Mouse (Mus musculus) spleen, adult 2 months (tissue): ENCODE measurements around the gene Sf1. TPM values are rescaled to one million over a fixed set of nuclear protein-coding genes. Genes with fewer than 3 reads are reported as not detected.

Source experiments
- DNase-seq, 2 experiments: peaks; one replicate each; pipeline versions ENCODE4 v3.0.0 to v3.0.0-alpha.2; 2012 to 2021; ENCODE audit warnings: low spot score in 2 of 2, low read depth in 1 of 2
- H3K27ac ChIP-seq: fragments of 200-500 bp; 2 replicates; pipeline ENCODE4 v1.5.1; 2012; ENCODE audit warnings: low read length, inconsistent platforms; ENCODE audit not compliant: insufficient read depth
- H3K27me3 ChIP-seq: fragments of 200-500 bp; 2 replicates; pipeline ENCODE4 v1.6.1; 2012; ENCODE audit warnings: mild to moderate bottlenecking, moderate library complexity, low read length, inconsistent platforms; ENCODE audit not compliant: control insufficient read depth, insufficient read depth
- H3K36me3 ChIP-seq: fragments of 200-500 bp; 2 replicates; pipeline ENCODE4 v1.6.1; 2012; ENCODE audit warnings: mild to moderate bottlenecking, low read length, inconsistent platforms; ENCODE audit not compliant: control insufficient read depth, insufficient read depth
- H3K4me1 ChIP-seq: fragments of 200-500 bp; 2 replicates; pipeline ENCODE4 v1.6.1; 2011; ENCODE audit warnings: inconsistent platforms; ENCODE audit not compliant: control insufficient read depth, insufficient read depth, insufficient read length
- H3K4me3 ChIP-seq: fragments of 200-500 bp; 2 replicates; pipeline ENCODE4 v1.5.1; 2011; ENCODE audit warnings: mild to moderate bottlenecking, inconsistent platforms; ENCODE audit not compliant: insufficient read depth, insufficient read length; ENCODE audit errors: extremely low read depth
- CTCF ChIP-seq: fragments of 200-500 bp; IDR thresholded peaks from 2 replicates; pipeline ENCODE4 v1.5.1; 2011; ENCODE audit warnings: mild to moderate bottlenecking, inconsistent platforms; ENCODE audit not compliant: insufficient read depth, insufficient read length, insufficient replicate concordance; ENCODE audit errors: extremely low read depth
- POLR2A ChIP-seq: fragments of 200-500 bp; IDR thresholded peaks from 2 replicates; pipeline ENCODE4 v1.6.1; 2011; ENCODE audit warnings: low read depth, low read length, inconsistent platforms
- WGBS: fragments of 180-500 bp; shearing (Covaris S2); methylation state at CpG from one replicate; pipeline ENCODE4 v1.1.7; 2018; 5-methylcytosine and 5-hydroxymethylcytosine counted together
- polyA plus RNA-seq: library from polyadenylated mRNA; depleted of rRNA; stranded (reverse); fragments of >200 nt; gene quantifications from 2 replicates; pipeline ENCODE4 v1.2.3, GENCODE M21; 2012

The Sf1 gene
- polyA plus RNA-seq, 1 experiment: 177 TPM

DNA sequence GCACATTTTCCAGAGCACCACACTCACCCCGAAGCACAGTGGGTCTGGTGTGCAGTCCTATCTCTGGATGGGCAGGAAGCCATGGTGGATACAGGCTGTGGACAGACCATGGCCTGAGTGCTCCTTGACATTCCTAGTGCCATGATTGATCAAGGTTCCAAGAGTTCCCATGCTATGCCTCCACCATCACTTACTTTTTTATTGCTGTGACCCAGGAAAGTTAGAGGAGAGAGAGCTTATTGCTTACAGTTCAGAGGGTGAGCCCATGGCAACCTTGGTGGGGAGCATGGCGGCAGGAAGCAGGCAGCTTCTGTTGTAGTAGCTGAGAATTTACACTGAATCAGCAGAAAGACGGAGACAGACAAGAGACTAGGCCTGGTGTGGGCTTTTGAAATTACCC is 2.2 kb upstream of the Sf1 start:
- 94% methylated on average over 3 of the region's 3 CpGs for WGBS

DNA sequence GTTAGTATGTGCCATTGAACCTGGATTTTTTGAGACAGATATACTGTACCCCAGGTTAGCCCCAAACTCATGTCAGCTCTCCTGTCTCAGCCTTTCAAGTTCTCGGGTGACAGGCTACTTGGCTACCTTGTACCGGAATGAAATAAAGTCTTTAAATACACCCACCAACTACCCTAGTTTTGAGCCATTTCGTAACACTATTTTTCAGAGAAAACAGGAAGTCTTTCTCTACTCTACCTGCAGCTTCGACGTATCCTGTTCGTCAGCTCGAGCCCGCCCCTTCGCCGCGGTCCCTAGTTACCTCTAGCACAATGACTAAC is 439 bp upstream of the Sf1 start:
- WGBS: under 1% methylated on average over 11 of the region's 11 CpGs

More for the DNA sequence above, 2.2 kb upstream of the Sf1 start:
- no peak for DNase-seq
- Histone ChIP-seq H3K27me3 (no peaks in the 10 kb centered on the region), H3K27ac (no peak overlapping the region), H3K36me3 (peaks cover 10% of the 10 kb centered on the region), H3K4me3 (no peak overlapping the region), H3K4me1 (0 out of 2 replicates have a peak, but pooled peaks cover under 1% of the 10 kb centered on the region)
- no peak for TF ChIP-seq POLR2A
- no peak for TF ChIP-seq CTCF

GRCm38 (mm10) chr19:6364317-6364725 is 831 bp downstream of the Sf1 start:
- peak overlapping the region; percentile 99 for H3K27ac ChIP-seq
- under 1% methylated on average over 55 of the region's 55 CpGs for WGBS
- TF ChIP-seq CTCF (no peak), POLR2A (peak; percentile 49)
- peaks cover 33% of the 10 kb centered on the region for H3K36me3 ChIP-seq
- H3K27me3 ChIP-seq: no peaks in the 10 kb centered on the region
- DNase-seq: peak; percentile 84 to 90
- peaks cover 4% of the 10 kb centered on the region; the same call in 1 of the 2 replicates for H3K4me1 ChIP-seq
- peak overlapping the region; percentile 92 for H3K4me3 ChIP-seq

More for the DNA sequence above, 439 bp upstream of the Sf1 start:
- Histone ChIP-seq H3K27me3 (no peaks in the 10 kb centered on the region), H3K36me3 (peaks cover 25% of the 10 kb centered on the region), H3K27ac (peak overlapping the region; percentile 93), H3K4me1 (peaks cover 4% of the 10 kb centered on the region; the same call in 1 of the 2 replicates), H3K4me3 (peak overlapping the region; percentile 45)
- TF ChIP-seq CTCF (no peak), POLR2A (no peak)
- DNase-seq: no peak

DNA sequence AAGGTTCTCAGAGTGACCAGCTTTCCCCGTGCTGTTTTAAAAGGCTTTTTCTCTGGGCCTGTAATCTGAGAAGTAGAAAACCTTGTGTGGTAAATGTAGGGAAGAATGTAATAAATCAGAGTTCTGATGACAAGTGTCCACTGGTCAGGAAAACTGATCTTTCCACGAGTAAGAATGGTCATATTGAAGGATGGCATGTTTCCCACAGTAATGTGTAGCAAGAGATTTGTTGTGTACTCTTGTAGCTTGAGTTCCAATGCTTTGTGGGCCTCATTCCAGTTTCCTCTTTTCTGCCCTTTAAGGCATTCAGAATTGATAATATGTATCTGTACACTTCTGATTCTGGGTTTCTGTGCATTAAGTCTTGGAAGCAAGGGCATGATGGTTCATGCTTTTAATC is 1.4 kb downstream of the Sf1 start:
- no peaks in the 10 kb centered on the region for H3K27me3 ChIP-seq
- H3K36me3 ChIP-seq: peaks cover 37% of the 10 kb centered on the region
- no peak for DNase-seq
- peaks cover 4% of the 10 kb centered on the region; the same call in 1 of the 2 replicates for H3K4me1 ChIP-seq
- 0% methylated on average over 2 of the region's 2 CpGs for WGBS
- TF ChIP-seq POLR2A (no peak), CTCF (no peak)
- H3K4me3 ChIP-seq: peak overlapping the region; percentile 92
- peak overlapping the region; percentile 99; the same call in 1 of the 2 replicates for H3K27ac ChIP-seq

DNA sequence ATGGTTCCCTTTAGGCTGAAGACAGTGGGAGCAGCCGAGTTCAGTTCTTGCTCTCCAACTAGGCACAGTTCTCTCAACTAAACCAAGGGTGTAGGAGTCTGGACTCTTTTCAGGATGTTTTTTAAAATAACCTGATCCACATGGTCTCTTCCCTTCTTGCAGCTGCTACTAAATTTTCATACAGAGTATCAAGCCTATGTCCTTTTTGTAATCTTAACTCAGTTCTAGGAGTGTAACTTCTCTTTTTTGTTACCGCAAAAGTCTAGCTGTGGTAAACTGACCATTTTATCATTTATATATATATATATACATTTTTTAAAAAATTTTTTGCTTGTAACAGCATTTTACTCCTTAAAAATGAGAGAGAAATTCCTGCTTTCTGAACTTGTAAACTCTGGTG is 6.7 kb downstream of the Sf1 start:
- TF ChIP-seq POLR2A (no peak), CTCF (no peak)
- Histone ChIP-seq H3K27ac (no peak overlapping the region), H3K27me3 (no peaks in the 10 kb centered on the region), H3K36me3 (peaks cover 80% of the 10 kb centered on the region), H3K4me3 (no peak overlapping the region), H3K4me1 (peaks cover 6% of the 10 kb centered on the region)
- no peak for DNase-seq
- WGBS: 55% methylated on average over 2 of the region's 2 CpGs

DNA sequence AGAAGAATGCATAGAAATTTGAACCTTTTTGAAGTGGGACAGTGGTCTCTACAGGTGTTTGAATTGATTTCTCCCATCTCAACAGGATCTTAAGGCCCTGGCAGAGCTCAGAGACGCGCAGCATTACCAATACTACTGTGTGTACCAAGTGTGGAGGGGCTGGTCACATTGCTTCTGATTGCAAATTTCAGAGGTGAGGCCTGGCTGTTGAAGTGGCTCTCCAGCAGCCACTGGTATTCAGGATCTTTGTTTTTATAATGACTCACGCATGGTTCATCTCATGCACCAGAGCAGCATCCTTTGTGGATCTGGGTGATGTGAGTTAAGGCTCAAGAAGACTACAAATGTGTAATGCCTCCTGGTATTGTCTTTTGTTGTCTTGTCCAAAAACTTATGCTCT is 8.9 kb downstream of the Sf1 start:
- peaks cover 2% of the 10 kb centered on the region; the same call in 1 of the 2 replicates for H3K4me1 ChIP-seq
- no peaks in the 10 kb centered on the region for H3K27me3 ChIP-seq
- DNase-seq: no peak
- no peak overlapping the region for H3K27ac ChIP-seq
- TF ChIP-seq CTCF: no peak
- no peak for TF ChIP-seq POLR2A
- H3K36me3 ChIP-seq: peaks cover 85% of the 10 kb centered on the region
- 97% methylated on average over 3 of the region's 3 CpGs for WGBS
- H3K4me3 ChIP-seq: no peak overlapping the region

GRCm38 (mm10) chr19:6373539-6374400 is 10.3 kb downstream of the Sf1 start:
- TF ChIP-seq CTCF (peak; percentile 85), POLR2A (no peak)
- no peak overlapping the region for H3K4me3 ChIP-seq
- peaks cover 2% of the 10 kb centered on the region; the same call in 1 of the 2 replicates for H3K4me1 ChIP-seq
- no peaks in the 10 kb centered on the region for H3K27me3 ChIP-seq
- peaks cover 82% of the 10 kb centered on the region for H3K36me3 ChIP-seq
- 43% methylated on average over 12 of the region's 12 CpGs for WGBS
- peak; percentile 59 to 82 for DNase-seq
- H3K27ac ChIP-seq: no peak overlapping the region
